ENCODE assay signal across 8 mouse cellular contexts in the genomic region with DNA sequence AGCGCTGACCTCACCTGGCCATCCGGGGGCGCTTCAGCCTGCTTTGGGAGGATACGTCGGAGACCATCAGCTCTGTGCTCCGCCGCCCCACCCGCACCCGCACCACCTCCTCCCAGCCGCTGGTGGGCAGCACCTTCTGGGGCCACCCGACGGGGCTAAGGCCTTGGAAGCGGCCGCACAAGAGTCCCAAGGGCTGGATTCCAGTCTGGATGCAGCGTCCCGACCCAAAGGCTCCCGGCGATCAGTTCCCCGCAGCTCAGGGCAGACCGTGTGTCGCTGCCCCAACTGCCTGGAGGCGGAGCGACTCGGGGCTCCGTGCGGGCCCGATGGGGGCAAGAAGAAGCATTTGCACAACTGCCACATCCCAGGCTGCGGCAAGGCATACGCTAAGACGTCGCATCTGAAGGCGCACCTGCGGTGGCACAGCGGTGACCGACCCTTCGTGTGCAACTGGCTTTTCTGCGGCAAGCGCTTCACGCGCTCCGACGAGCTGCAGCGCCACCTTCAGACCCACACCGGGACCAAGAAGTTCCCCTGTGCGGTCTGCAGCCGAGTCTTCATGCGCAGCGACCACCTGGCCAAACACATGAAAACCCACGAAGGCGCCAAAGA. TPM values are rescaled to one million over a fixed set of nuclear protein-coding genes. Genes with fewer than 3 reads are reported as not detected.
DNase-seq lines count a peak whose midpoint lies in the region; ATAC-seq and TF ChIP-seq lines count a peak whose summit lies in the region.

No protein-coding gene starts in this region.

- H3K36me3 ChIP-seq in hindbrain, postnatal 0 days (ENCODE audit: insufficient read depth, low read length) = no peaks in the 10 kb centered on the region

- peak overlapping the region; percentile 39 for H3K4me3 ChIP-seq in hindbrain, postnatal 0 days (ENCODE audit: low read length)

- peak; percentile 45 for ATAC-seq in common myeloid progenitor, adult 5-6 weeks (replicated peaks; ENCODE audit: low read depth, poor library complexity, severe bottlenecking)
- peak; percentile 84 for ATAC-seq in hindbrain, postnatal 0 days
- peak; percentile 73 for ATAC-seq in megakaryocyte-erythroid progenitor cell, adult 5-6 weeks (replicated peaks; ENCODE audit: low FRiP score, low TSS enrichment, poor library complexity, severe bottlenecking)

- H3K4me2 ChIP-seq in hindbrain, postnatal 0 days (ENCODE audit: low read depth, low read length) = peak overlapping the region; percentile 70

- peaks cover 71% of the 10 kb centered on the region for H3K27me3 ChIP-seq in hindbrain, postnatal 0 days (ENCODE audit: insufficient read depth, low read length)

- H3K4me1 ChIP-seq in hindbrain, postnatal 0 days (ENCODE audit: insufficient read depth, low read length) = no peaks in the 10 kb centered on the region

- peak; percentile 71 for TF ChIP-seq CTCF in hindbrain, postnatal 0 days (IDR thresholded peaks at IDR 0.05; ENCODE audit: low read depth)

- peak overlapping the region; percentile 46 for H3K9ac ChIP-seq in hindbrain, postnatal 0 days (replicated peaks; ENCODE audit: low read length)

- H3K27ac ChIP-seq in hindbrain, postnatal 0 days = no peak overlapping the region

- peak; percentile 77 to 88 for DNase-seq in adrenal gland, adult (ENCODE audit: inconsistent age in 2 of 2, low spot score in 1 of 2)
- peak; percentile 76 for DNase-seq in gastrocnemius, postnatal 10 days
- DNase-seq in hindbrain, postnatal 0 days (ENCODE audit: low spot score) = peak; percentile 83
- DNase-seq in left cerebral cortex, postnatal 25 days (ENCODE audit: low spot score in 2 of 2) = peak; percentile 38 to 46
- DNase-seq in right cerebral cortex, postnatal 14 days = peak; percentile 75
- DNase-seq in urinary bladder, postnatal 4 days (ENCODE audit: low spot score in 2 of 2) = peak; percentile 73 to 78

- H3K9me3 ChIP-seq in hindbrain, postnatal 0 days (ENCODE audit: low read length) = no peaks in the 10 kb centered on the region

- intact Hi-C loops in left cerebral cortex, postnatal 25 days (cut with DNase I) = loop anchor here (5.0 kb wide), 1 partner anchor 105 kb away; the partner anchor contains the start of gene Cdk5rap3

- 2% methylated on average over 50 of the region's 50 CpGs for WGBS in hindbrain, postnatal 0 days

RNA-seq across cellular contexts. Expression of gene Scrn2, which starts 7.8 kb away (rescaled TPM):
- total RNA-seq in common myeloid progenitor, adult 5-6 weeks (2017) = 18.4 and 21.5 TPM in 2 replicates
- total RNA-seq in gastrocnemius, postnatal 10 days (2021) = 10 to 100 TPM; 11.3 to 11.4 TPM
- 10.5 and 24.0 TPM in 2 replicates for total RNA-seq in hindbrain, postnatal 0 days (2014; rRNA removed)
- polyA plus RNA-seq in hindbrain, postnatal 0 days (2015; fragmentation: Nextera tagmentation; extraction: Ambion mirVana) = 12.4 and 13.8 TPM in 2 replicates
- total RNA-seq in left cerebral cortex, postnatal 25 days (2021) = 1 to 10 TPM; 3.6 to 3.7 TPM
- 12.4 and 17.7 TPM in 2 replicates for total RNA-seq in megakaryocyte-erythroid progenitor cell, adult 5-6 weeks (2014; fragmentation: Nextera tagmentation)
- total RNA-seq in megakaryocyte-erythroid progenitor cell, adult 5-6 weeks (2017) = 26.1 and 32.6 TPM in 2 replicates

RNA-seq across cellular contexts. Expression of gene Sp6, which starts 8.8 kb away (rescaled TPM):
- 0.59 TPM in 1 of 2 replicates, not detected in the other for total RNA-seq in common myeloid progenitor, adult 5-6 weeks (2017)
- total RNA-seq in gastrocnemius, postnatal 10 days (2021) = under 1 TPM; 0.21 to 0.77 TPM
- 0.18 and 0.99 TPM in 2 replicates for total RNA-seq in hindbrain, postnatal 0 days (2014; rRNA removed)
- polyA plus RNA-seq in hindbrain, postnatal 0 days (2015; fragmentation: Nextera tagmentation; extraction: Ambion mirVana) = 0.38 and 0.54 TPM in 2 replicates
- 1 to 10 TPM; 2.1 to 2.2 TPM for total RNA-seq in left cerebral cortex, postnatal 25 days (2021)
- 0.28 TPM in 1 of 2 replicates, not detected in the other for total RNA-seq in megakaryocyte-erythroid progenitor cell, adult 5-6 weeks (2014; fragmentation: Nextera tagmentation)
- 0.38 TPM in 1 of 2 replicates, not detected in the other for total RNA-seq in megakaryocyte-erythroid progenitor cell, adult 5-6 weeks (2017)

RNA-seq across cellular contexts. Expression of gene Lrrc46, which starts 19.2 kb away (rescaled TPM):
- 0.64 and 2.0 TPM in 2 replicates for total RNA-seq in common myeloid progenitor, adult 5-6 weeks (2017)
- under 1 TPM in 1 of 2 experiments, not detected in 1; 0.16 TPM for total RNA-seq in gastrocnemius, postnatal 10 days (2021)
- 0.36 and 3.5 TPM in 2 replicates for total RNA-seq in hindbrain, postnatal 0 days (2014; rRNA removed)
- polyA plus RNA-seq in hindbrain, postnatal 0 days (2015; fragmentation: Nextera tagmentation; extraction: Ambion mirVana) = 3.5 and 4.1 TPM in 2 replicates
- total RNA-seq in left cerebral cortex, postnatal 25 days (2021) = under 1 TPM; 0.66 to 0.71 TPM
- 1.7 TPM in 1 of 2 replicates, not detected in the other for total RNA-seq in megakaryocyte-erythroid progenitor cell, adult 5-6 weeks (2014; fragmentation: Nextera tagmentation)
- total RNA-seq in megakaryocyte-erythroid progenitor cell, adult 5-6 weeks (2017) = 0.11 TPM in 1 of 2 replicates, not detected in the other

RNA-seq across cellular contexts. Expression of gene Mrpl10, which starts 19.4 kb away (rescaled TPM):
- 15.2 and 17.0 TPM in 2 replicates for total RNA-seq in common myeloid progenitor, adult 5-6 weeks (2017)
- 10 to 100 TPM; 45.1 to 45.6 TPM for total RNA-seq in gastrocnemius, postnatal 10 days (2021)
- 64.6 and 69.3 TPM in 2 replicates for total RNA-seq in hindbrain, postnatal 0 days (2014; rRNA removed)
- 64.9 and 66.6 TPM in 2 replicates for polyA plus RNA-seq in hindbrain, postnatal 0 days (2015; fragmentation: Nextera tagmentation; extraction: Ambion mirVana)
- total RNA-seq in left cerebral cortex, postnatal 25 days (2021) = 10 to 100 TPM; 67.9 to 68.8 TPM
- 38.6 and 49.6 TPM in 2 replicates for total RNA-seq in megakaryocyte-erythroid progenitor cell, adult 5-6 weeks (2014; fragmentation: Nextera tagmentation)
- 23.6 and 24.8 TPM in 2 replicates for total RNA-seq in megakaryocyte-erythroid progenitor cell, adult 5-6 weeks (2017)

RNA-seq across cellular contexts. Expression of gene Osbpl7, which starts 28.4 kb away (rescaled TPM):
- total RNA-seq in common myeloid progenitor, adult 5-6 weeks (2017) = 8.2 and 11.1 TPM in 2 replicates
- 1 to 10 TPM; 3.4 to 6.4 TPM for total RNA-seq in gastrocnemius, postnatal 10 days (2021)
- total RNA-seq in hindbrain, postnatal 0 days (2014; rRNA removed) = 11.5 and 14.6 TPM in 2 replicates
- 12.5 and 13.2 TPM in 2 replicates for polyA plus RNA-seq in hindbrain, postnatal 0 days (2015; fragmentation: Nextera tagmentation; extraction: Ambion mirVana)
- total RNA-seq in left cerebral cortex, postnatal 25 days (2021) = 10 to 100 TPM; 11.2 to 15.3 TPM
- total RNA-seq in megakaryocyte-erythroid progenitor cell, adult 5-6 weeks (2014; fragmentation: Nextera tagmentation) = 14.2 and 15.0 TPM in 2 replicates
- 23.5 and 25.3 TPM in 2 replicates for total RNA-seq in megakaryocyte-erythroid progenitor cell, adult 5-6 weeks (2017)
